In the genomic region with DNA sequence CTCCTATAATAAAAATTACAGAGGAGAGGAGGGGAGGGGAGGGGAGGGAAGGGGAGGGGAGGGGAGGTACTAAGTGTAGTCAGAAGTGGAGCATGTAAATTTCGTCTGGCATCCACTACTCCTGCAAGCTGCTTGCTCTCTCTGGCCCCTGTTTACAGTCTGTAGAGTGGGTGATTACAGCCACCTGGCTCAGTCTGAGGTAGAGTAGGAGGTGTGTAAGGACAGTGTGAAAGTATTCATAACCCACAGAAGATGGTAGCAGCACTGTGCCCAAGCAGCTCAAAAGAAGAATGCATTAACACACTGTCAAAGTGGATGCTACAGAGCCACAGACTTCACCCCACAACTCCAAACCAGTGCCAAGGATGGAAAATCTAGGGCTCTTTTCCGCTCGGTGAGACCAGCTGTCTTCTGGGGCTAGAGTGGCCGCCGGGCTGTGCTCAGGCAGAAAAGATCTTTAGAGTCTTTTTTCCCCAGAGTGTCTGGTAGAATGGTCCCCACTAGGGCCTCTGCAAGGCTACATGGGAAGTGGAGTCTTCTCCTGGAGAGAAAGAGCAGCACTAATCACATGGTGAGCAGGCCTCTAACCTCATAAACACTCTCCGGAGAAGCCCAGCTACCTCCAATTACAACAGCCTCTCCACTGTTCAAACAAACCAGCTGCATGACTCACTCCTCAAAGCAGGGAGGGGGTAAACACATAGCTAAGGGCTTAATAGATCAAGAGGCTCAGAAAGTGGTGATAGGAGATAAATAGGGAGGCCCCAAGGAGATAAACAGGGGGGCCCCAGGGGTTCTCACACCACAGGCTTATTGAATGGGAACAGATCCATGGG, we compare ENCODE assay signal across 9 mouse cellular contexts. TPM values are rescaled to one million over a fixed set of nuclear protein-coding genes. Genes with fewer than 3 reads are reported as not detected.
DNase-seq lines count a peak whose midpoint lies in the region; ATAC-seq and TF ChIP-seq lines count a peak whose summit lies in the region.
"Had no signal": no experiment of that assay in that cellular context is flagged by ENCODE, and none has a peak within 500 bp of the region (broad histone marks: within the 10 kb centered on the region; RNA-seq: fewer than 3 reads in every experiment).

No protein-coding gene starts in this region.

- TF ChIP-seq POLR2A in kidney, adult 2 months (IDR thresholded peaks at IDR 0.05; ENCODE audit: low read depth, low read length), result no peak

- 39% methylated on average over 6 of the region's 6 CpGs for WGBS in kidney, embryonic 15.5 days
- whole genome bisulfite sequencing in kidney, adult 2 months, result 53% methylated on average over 6 of the region's 6 CpGs

- no peaks in the 10 kb centered on the region for H3K36me3 ChIP-seq in kidney, embryonic 15.5 days
- no peaks in the 10 kb centered on the region for H3K36me3 ChIP-seq in kidney, adult 2 months (ENCODE audit: control insufficient read depth, insufficient read depth, low read length)

- no peaks in the 10 kb centered on the region for H3K9me3 ChIP-seq in kidney, embryonic 15.5 days (replicated peaks)
- H3K9me3 ChIP-seq: megakaryocyte, embryonic 14.5 days had no signal

- no peak for TF ChIP-seq CTCF in kidney, adult 2 months (conservative IDR thresholded peaks at IDR 0.05; ENCODE audit: insufficient read depth, insufficient read length, low read depth, low read length)

- H3K9ac ChIP-seq in kidney, embryonic 15.5 days, result no peak overlapping the region

- H3K27ac ChIP-seq in kidney, embryonic 15.5 days, result peak overlapping the region; percentile 52
- no peak overlapping the region for H3K27ac ChIP-seq in kidney, adult 2 months (ENCODE audit: insufficient read depth, low read depth, low read length)

- H3K4me1 ChIP-seq in kidney, embryonic 15.5 days, result peaks cover 13% of the 10 kb centered on the region
- peaks cover 15% of the 10 kb centered on the region for H3K4me1 ChIP-seq in kidney, adult 2 months (ENCODE audit: control insufficient read depth, insufficient read depth, low read length)

- H3K4me3 ChIP-seq in kidney, embryonic 15.5 days (replicated peaks), result no peak overlapping the region
- H3K4me3 ChIP-seq in kidney, adult 2 months (ENCODE audit: insufficient read depth, low read depth, low read length), result no peak overlapping the region
- H3K4me3 ChIP-seq: megakaryocyte, embryonic 14.5 days had no signal

- no peaks in the 10 kb centered on the region for H3K27me3 ChIP-seq in kidney, embryonic 15.5 days
- no peaks in the 10 kb centered on the region for H3K27me3 ChIP-seq in kidney, adult 2 months (replicated peaks; ENCODE audit: control insufficient read depth, insufficient read depth, low read length)
- H3K27me3 ChIP-seq: megakaryocyte, embryonic 14.5 days had no signal

- H3K4me2 ChIP-seq in kidney, embryonic 15.5 days, result 0 out of 2 replicates have a peak overlapping the region, but pooled peaks have one; percentile 7

- no peak for DNase-seq in kidney, adult 2 months
- DNase-seq in adrenal gland, postnatal 14 days, result peak; percentile 51
- peak; percentile 22 for DNase-seq in hindlimb bud, embryonic 11.5 days (ENCODE audit: extremely low spot score, low read depth, low spot score)
- DNase-seq in lung, postnatal 14 days, result peak; percentile 38
- DNase-seq in left cerebral cortex, adult 8-10 months (ENCODE audit: low spot score in 2 of 2), result no peak
- DNase-seq in thymus, postnatal 0 days (ENCODE audit: low spot score), result no peak

- ATAC-seq in kidney, embryonic 15.5 days (replicated peaks; ENCODE audit: low FRiP score), result peak; percentile 82
- no peak for ATAC-seq in activated CD4-positive, CD25-positive, alpha-beta regulatory T cell, adult 4 months

RNA-seq across cellular contexts. Expression of a gene that starts 6.1 kb away (rescaled TPM):
- not detected in 2 replicates for polyA plus RNA-seq in kidney, embryonic 15.5 days (2015; fragmentation: Nextera tagmentation; extraction: Ambion mirVana)
- polyA plus RNA-seq in kidney, adult 2 months (2012; rRNA removed), result not detected in 2 replicates
- not detected in 2 replicates for total RNA-seq in adrenal gland, postnatal 14 days (2021)
- total RNA-seq in left cerebral cortex, adult 8-10 months (2022), result not detected
- not detected in 2 replicates for polyA plus RNA-seq in thymus, postnatal 0 days (2015; fragmentation: Nextera tagmentation; extraction: Ambion mirVana)
- polyA plus RNA-seq in activated CD4-positive, CD25-positive, alpha-beta regulatory T cell, adult 4 months (2017; shearing (Covaris generic)), result not detected

RNA-seq across cellular contexts. Expression of a gene that starts 9.7 kb away (rescaled TPM):
- 6.7 and 7.1 TPM in 2 replicates for polyA plus RNA-seq in kidney, embryonic 15.5 days (2015; fragmentation: Nextera tagmentation; extraction: Ambion mirVana)
- 15.3 and 15.9 TPM in 2 replicates for polyA plus RNA-seq in kidney, adult 2 months (2012; rRNA removed)
- 7.1 and 7.4 TPM in 2 replicates for total RNA-seq in adrenal gland, postnatal 14 days (2021)
- total RNA-seq in left cerebral cortex, adult 8-10 months (2022), result 1 to 10 TPM; 2.1 to 3.7 (median 2.7) TPM
- polyA plus RNA-seq in thymus, postnatal 0 days (2015; fragmentation: Nextera tagmentation; extraction: Ambion mirVana), result 6.8 and 8.0 TPM in 2 replicates
- polyA plus RNA-seq in activated CD4-positive, CD25-positive, alpha-beta regulatory T cell, adult 4 months (2017; shearing (Covaris generic)), result 1 to 10 TPM; 2.3 to 2.4 TPM

RNA-seq across cellular contexts. Expression of a gene that starts 44.4 kb away (rescaled TPM):
- 2.7 and 3.2 TPM in 2 replicates for polyA plus RNA-seq in kidney, embryonic 15.5 days (2015; fragmentation: Nextera tagmentation; extraction: Ambion mirVana)
- 22.6 and 26.7 TPM in 2 replicates for polyA plus RNA-seq in kidney, adult 2 months (2012; rRNA removed)
- total RNA-seq in adrenal gland, postnatal 14 days (2021), result 17.3 and 89.6 TPM in 2 replicates
- total RNA-seq in left cerebral cortex, adult 8-10 months (2022), result 1 to 10 TPM in 3 of 4 experiments, under 1 TPM in 1; 0.93 to 2.0 (median 1.4) TPM
- 0.68 TPM in 1 of 2 replicates, not detected in the other for polyA plus RNA-seq in thymus, postnatal 0 days (2015; fragmentation: Nextera tagmentation; extraction: Ambion mirVana)
- not detected for polyA plus RNA-seq in activated CD4-positive, CD25-positive, alpha-beta regulatory T cell, adult 4 months (2017; shearing (Covaris generic))

Comparison
In these comparisons a context has a peak if more than half of its experiments do, and no peak if none do; other contexts are left out.
1. DNase-seq: peak in adrenal gland, postnatal 14 days (single experiment), hindlimb bud, embryonic 11.5 days (single experiment) and lung, postnatal 14 days (single experiment); none in kidney, adult 2 months (single experiment), left cerebral cortex, adult 8-10 months (0 of 2) and thymus, postnatal 0 days (single experiment).